Mouse (Mus musculus) kidney, postnatal 0 days (tissue): ENCODE results near the gene Lrmda. TPM values are rescaled to one million over a fixed set of nuclear protein-coding genes. Genes with fewer than 3 reads are reported as not detected.
A peak's percentile ranks its signal among the peaks of the same experiment; 100 is the strongest.

Source experiments
- ATAC-seq: fragments of 200-750 bp; cut with Nextera tagmentation; replicated peaks from 2 replicates; pipeline ENCODE4 v1.8.0; 2017; ENCODE audit warnings: low read depth, moderate number of reproducible peaks, moderate TSS enrichment, moderate library complexity; ENCODE audit not compliant: low FRiP score
- DNase-seq: peaks from one replicate; pipeline ENCODE4 v3.0.0-alpha.2; 2016; ENCODE audit warnings: low spot score
- H3K27ac ChIP-seq: fragments of 300-500 bp; sonication (generic); 2 replicates; pipeline ENCODE4 v1.5.1; 2014; ENCODE audit warnings: mild to moderate bottlenecking
- H3K27me3 ChIP-seq: fragments of 300-500 bp; sonication (generic); 2 replicates; pipeline ENCODE4 v1.6.1; 2014; ENCODE audit warnings: low read length, mixed read lengths; ENCODE audit not compliant: insufficient read depth
- H3K36me3 ChIP-seq: fragments of 300-500 bp; sonication (generic); 2 replicates; pipeline ENCODE4 v1.6.1; 2014; ENCODE audit warnings: low read length, mixed read lengths; ENCODE audit not compliant: insufficient read depth
- H3K4me1 ChIP-seq: fragments of 300-500 bp; sonication (generic); replicated peaks from 2 replicates; pipeline ENCODE4 v1.6.1; 2014; ENCODE audit warnings: antibody characterized with exemption, low read length, mixed read lengths; ENCODE audit not compliant: insufficient read depth
- H3K4me2 ChIP-seq: fragments of 300-500 bp; sonication (generic); 2 replicates; pipeline ENCODE4 v1.6.1; 2014; ENCODE audit warnings: mild to moderate bottlenecking, low read length, moderate library complexity, mixed read lengths
- H3K4me3 ChIP-seq: fragments of 300-500 bp; sonication (generic); replicated peaks from 2 replicates; pipeline ENCODE4 v1.5.1; 2014; ENCODE audit warnings: low read depth, low read length
- H3K9ac ChIP-seq: fragments of 300-500 bp; sonication (generic); 2 replicates; pipeline ENCODE4 v1.6.1; 2014; ENCODE audit warnings: low read depth, low read length
- H3K9me3 ChIP-seq: fragments of 300-500 bp; sonication (generic); replicated peaks from 2 replicates; pipeline ENCODE4 v1.6.1; 2016; ENCODE audit warnings: low read length, inconsistent platforms, mixed read lengths
- CTCF ChIP-seq: IDR thresholded peaks from 2 replicates; pipeline ENCODE4 v1.5.1; 2016; ENCODE audit warnings: antibody characterized with exemption, low read depth, mild to moderate bottlenecking, moderate library complexity
- WGBS: fragments of 180-500 bp; shearing (Covaris S2); extraction: QIAGEN DNeasy Blood & Tissue Kit; methylation state at CpG from one replicate; pipeline ENCODE4 v1.1.7; 2014; 5-methylcytosine and 5-hydroxymethylcytosine counted together
- polyA plus RNA-seq: library from polyadenylated mRNA; unstranded; fragments of >200 nt; fragmentation: Nextera tagmentation; extraction: Ambion mirVana; gene quantifications from 2 replicates; pipeline ENCODE4 v1.2.1, GENCODE M21; 2015

The Lrmda gene
- polyA plus RNA-seq, 1 experiment from 2014 or later: 0.83 TPM

DNA sequence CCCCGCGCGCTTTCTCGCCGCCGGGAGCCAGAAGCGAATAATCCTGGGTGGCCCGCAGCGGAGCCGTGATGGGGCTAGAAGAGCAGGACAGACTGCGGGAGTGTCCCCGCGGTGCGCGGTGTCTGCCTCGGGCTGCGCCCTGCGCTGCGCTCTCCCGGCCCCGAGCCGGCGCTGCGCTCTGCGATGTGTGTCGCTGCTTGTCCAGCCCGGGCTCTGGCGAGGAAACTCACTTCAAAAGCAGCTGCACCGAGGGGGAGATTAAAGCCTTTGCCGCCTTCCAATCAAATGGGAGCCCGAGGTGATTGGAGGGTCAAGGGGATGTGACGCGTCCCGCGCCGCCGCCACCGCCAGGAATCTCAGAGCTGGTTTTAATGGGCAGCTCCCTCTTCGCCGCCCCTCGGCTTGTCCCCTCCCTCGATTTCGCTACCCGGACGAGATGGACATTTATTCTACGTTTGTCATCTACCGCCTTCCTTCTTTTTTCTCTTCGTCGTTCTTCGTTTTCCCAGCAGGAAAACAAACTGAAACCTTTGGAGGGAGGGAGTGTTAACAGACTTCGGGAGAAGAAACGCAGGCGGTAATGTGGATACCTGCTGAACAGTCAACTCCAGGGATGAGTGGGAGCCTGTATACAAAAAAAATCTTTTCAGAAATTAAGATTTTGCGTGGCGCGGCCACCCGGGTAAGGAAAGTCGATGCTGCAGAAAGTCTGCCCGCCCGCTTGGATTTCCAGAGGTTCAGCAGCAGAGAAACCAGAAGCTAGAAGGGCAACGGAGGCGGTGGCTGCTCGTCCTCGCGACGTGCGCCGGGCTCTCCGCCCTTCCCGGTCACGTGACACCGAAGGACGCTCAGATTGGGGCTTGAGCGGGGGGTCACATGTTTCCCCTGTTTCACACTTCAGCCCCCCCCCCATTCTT, 31.6 kb upstream of the Lrmda start:
- peak; percentile 34 for TF ChIP-seq CTCF
- peaks cover under 1% of the 10 kb centered on the region; the same call in 1 of the 2 replicates for H3K4me1 ChIP-seq
- no peaks in the 10 kb centered on the region for H3K9me3 ChIP-seq
- peak overlapping the region; percentile 99 for H3K27ac ChIP-seq
- H3K27me3 ChIP-seq: no peaks in the 10 kb centered on the region
- peaks cover 11% of the 10 kb centered on the region for H3K36me3 ChIP-seq
- WGBS: under 1% methylated on average over 72 of the region's 74 CpGs
- H3K4me2 ChIP-seq: peak overlapping the region; percentile 65
- peak overlapping the region; percentile 67 for H3K4me3 ChIP-seq
- DNase-seq: peak; percentile 100
- H3K9ac ChIP-seq: peak overlapping the region; percentile 87
- peak; percentile 81 for ATAC-seq

GRCm38 (mm10) chr14:21988577-21989290, 30.8 kb upstream of the Lrmda start:
- TF ChIP-seq CTCF: no peak
- Histone ChIP-seq H3K4me3 (peak overlapping the region; percentile 67), H3K4me1 (peaks cover 4% of the 10 kb centered on the region; the same call in 1 of the 2 replicates), H3K27ac (peak overlapping the region; percentile 99), H3K4me2 (peak overlapping the region; percentile 65), H3K36me3 (peaks cover 11% of the 10 kb centered on the region), H3K9ac (peak overlapping the region; percentile 80), H3K9me3 (no peaks in the 10 kb centered on the region), H3K27me3 (no peaks in the 10 kb centered on the region)
- DNase-seq (peak; percentile 67), ATAC-seq (0 out of 2 replicates have a peak, but pooled peaks have one; percentile 3)
- WGBS: under 1% methylated on average over 26 of the region's 26 CpGs

DNA sequence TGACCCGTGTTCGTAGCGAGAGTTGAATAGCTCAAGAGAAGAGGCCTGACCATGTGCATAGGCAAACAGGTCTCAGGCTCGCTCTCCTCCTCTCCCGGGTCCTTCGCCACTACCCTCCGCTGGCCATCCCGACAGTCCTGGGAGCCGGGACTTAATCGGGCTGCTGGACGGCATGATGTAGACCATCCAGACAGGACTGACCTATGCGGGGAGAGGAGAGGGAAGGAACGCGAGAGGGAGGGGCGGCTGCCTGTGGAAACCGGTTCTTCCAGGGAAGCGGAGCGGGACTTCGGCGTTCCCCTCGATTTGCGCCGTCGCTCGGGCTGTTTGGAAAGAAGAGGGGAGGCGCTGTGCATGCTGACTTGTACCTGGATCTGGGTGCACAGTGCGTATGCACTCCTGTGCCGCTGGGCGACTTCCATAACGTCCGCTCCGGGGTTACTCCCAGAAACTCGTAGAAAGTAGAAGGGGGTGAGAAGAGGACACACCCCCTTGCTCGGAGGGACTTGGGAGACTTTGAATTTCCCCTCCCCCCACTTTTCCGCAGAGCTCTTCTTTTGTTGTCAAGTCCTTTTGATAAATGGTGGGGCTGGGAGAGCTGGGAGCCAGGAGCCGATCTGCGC, 30.1 kb upstream of the Lrmda start, which contains the start of gene Zfp503:
Gene Zfp503 (minus strand): TSS at position 311 of the 623 bp plus-strand sequence.
- no peaks in the 10 kb centered on the region for H3K9me3 ChIP-seq
- no peaks in the 10 kb centered on the region for H3K27me3 ChIP-seq
- TF ChIP-seq CTCF: peak; percentile 62
- DNase-seq (peak; percentile 96), ATAC-seq (peak; percentile 53)
- H3K4me3 ChIP-seq: peak within 1 kb of the TSS; percentile 67
- 0% methylated on average over 29 of the region's 37 CpGs for WGBS
- H3K27ac ChIP-seq: peak within 1 kb of the TSS; percentile 99
- peak within 1 kb of the TSS; percentile 65 for H3K4me2 ChIP-seq
- peaks cover 11% of the 10 kb centered on the region for H3K36me3 ChIP-seq
- H3K4me1 ChIP-seq: peaks cover 9% of the 10 kb centered on the region; the same call in 1 of the 2 replicates
- peak within 1 kb of the TSS; percentile 80 for H3K9ac ChIP-seq

GRCm38 (mm10) chr14:21990321-21991021, 29.0 kb upstream of the Lrmda start:
- peak; percentile 54 for DNase-seq
- WGBS: 5% methylated on average over 31 of the region's 31 CpGs
- no peak for TF ChIP-seq CTCF
- Histone ChIP-seq H3K36me3 (peaks cover 3% of the 10 kb centered on the region; the same call in 1 of the 2 replicates), H3K27me3 (no peaks in the 10 kb centered on the region), H3K9ac (peak overlapping the region; percentile 80), H3K4me1 (peaks cover 12% of the 10 kb centered on the region; the same call in 1 of the 2 replicates), H3K4me2 (peak overlapping the region; percentile 65), H3K27ac (peak overlapping the region; percentile 99), H3K4me3 (peak overlapping the region; percentile 67), H3K9me3 (no peaks in the 10 kb centered on the region)
- ATAC-seq: no peak

DNA sequence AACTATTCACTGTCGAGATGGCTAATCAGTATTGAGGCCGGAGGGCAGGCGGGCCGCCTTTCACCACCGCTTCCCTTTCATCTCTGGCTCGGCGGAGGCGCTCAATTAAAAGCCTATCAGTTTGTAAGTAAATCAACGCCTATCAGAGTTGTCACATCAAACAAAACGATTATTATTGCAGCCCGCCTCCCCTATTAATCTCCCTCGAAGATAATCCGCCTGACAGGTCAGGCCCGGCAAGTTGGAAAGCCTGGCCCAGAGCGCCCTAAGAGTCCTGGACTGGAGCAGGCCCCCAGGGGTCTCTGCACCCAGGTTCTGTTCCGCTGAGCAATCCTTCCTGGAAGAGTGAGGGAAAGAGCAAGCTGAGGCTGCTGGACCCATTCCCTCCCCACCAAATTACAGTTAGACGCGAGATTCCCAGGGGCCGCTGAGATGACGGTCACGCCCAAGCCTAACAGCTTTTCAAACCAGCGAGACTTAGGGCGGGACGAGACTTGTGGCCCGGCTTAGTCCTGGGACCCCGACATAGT, 28.2 kb upstream of the Lrmda start:
- Histone ChIP-seq H3K4me1 (peaks cover 12% of the 10 kb centered on the region; the same call in 1 of the 2 replicates), H3K27me3 (no peaks in the 10 kb centered on the region), H3K27ac (peak overlapping the region; percentile 99), H3K36me3 (no peaks in the 10 kb centered on the region), H3K4me3 (peak overlapping the region; percentile 67), H3K9me3 (no peaks in the 10 kb centered on the region), H3K4me2 (peak overlapping the region; percentile 65), H3K9ac (peak overlapping the region; percentile 80)
- peak; percentile 88 for DNase-seq
- no peak; the same call in 1 of the 2 replicates for TF ChIP-seq CTCF
- WGBS: 6% methylated on average over 26 of the region's 26 CpGs
- no peak for ATAC-seq
